Mouse (Mus musculus) hindbrain, embryonic 11.5 days (tissue): ENCODE results near the gene Ss18l1. TPM values are rescaled to one million over a fixed set of nuclear protein-coding genes. Genes with fewer than 3 reads are reported as not detected.

Source experiments
- ATAC-seq: fragments of 200-750 bp; cut with Nextera tagmentation; 2 replicates; pipeline ENCODE4 v1.8.0; 2017; ENCODE audit warnings: mild to moderate bottlenecking, moderate TSS enrichment, moderate library complexity; ENCODE audit not compliant: low FRiP score
- DNase-seq: peaks from one replicate; pipeline ENCODE4 v3.0.0-alpha.2; 2015; ENCODE audit warnings: low spot score
- H3K27ac ChIP-seq: fragments of 300-500 bp; sonication (generic); 2 replicates; pipeline ENCODE4 v1.5.1; 2014; ENCODE audit warnings: mild to moderate bottlenecking, low read depth, low read length
- H3K27me3 ChIP-seq: fragments of 300-500 bp; sonication (generic); 2 replicates; pipeline ENCODE4 v1.6.1; 2014; ENCODE audit warnings: mild to moderate bottlenecking, low read length, moderate library complexity, mixed read lengths; ENCODE audit not compliant: control insufficient read depth, insufficient read depth
- H3K36me3 ChIP-seq: fragments of 300-500 bp; sonication (generic); 2 replicates; pipeline ENCODE4 v1.6.1; 2014; ENCODE audit warnings: mild to moderate bottlenecking, low read length, moderate library complexity, mixed read lengths; ENCODE audit not compliant: control insufficient read depth, insufficient read depth
- H3K4me1 ChIP-seq: fragments of 300-500 bp; sonication (generic); replicated peaks from 2 replicates; pipeline ENCODE4 v1.6.1; 2014; ENCODE audit warnings: low read length, mixed read lengths; ENCODE audit not compliant: control insufficient read depth, insufficient read depth
- H3K4me2 ChIP-seq: fragments of 300-500 bp; sonication (generic); replicated peaks from 2 replicates; pipeline ENCODE4 v1.6.1; 2014; ENCODE audit warnings: mild to moderate bottlenecking, low read depth, low read length
- H3K4me3 ChIP-seq: fragments of 300-500 bp; sonication (generic); 2 replicates; pipeline ENCODE4 v1.5.1; 2014; ENCODE audit warnings: low read depth, low read length
- H3K9ac ChIP-seq: fragments of 300-500 bp; sonication (generic); 2 replicates; pipeline ENCODE4 v1.6.1; 2014; ENCODE audit warnings: low read depth, low read length
- H3K9me3 ChIP-seq: fragments of 300-500 bp; sonication (generic); 2 replicates; pipeline ENCODE4 v1.6.1; 2016; ENCODE audit warnings: low read length; ENCODE audit not compliant: control insufficient read depth
- WGBS: fragments of 180-500 bp; shearing (Covaris S2); extraction: QIAGEN DNeasy Blood & Tissue Kit; methylation state at CpG from one replicate; pipeline ENCODE4 v1.1.7; 2014; 5-methylcytosine and 5-hydroxymethylcytosine counted together
- polyA plus RNA-seq: library from polyadenylated mRNA; unstranded; fragments of >200 nt; fragmentation: Nextera tagmentation; extraction: Ambion mirVana; gene quantifications from 2 replicates; pipeline ENCODE4 v1.2.1, GENCODE M21; 2014

Ss18l1 gene
- polyA plus RNA-seq, 1 experiment from 2014 or later, result 18.5 TPM

- Histone ChIP-seq H3K27me3 (peaks cover 4% of the 10 kb centered on the region), H3K4me2 (peak overlapping the region; percentile 93), H3K9me3 (no peaks in the 10 kb centered on the region), H3K4me3 (peak overlapping the region; percentile 100), H3K9ac (peak overlapping the region; percentile 96), H3K36me3 (peaks cover 17% of the 10 kb centered on the region), H3K4me1 (peaks cover 24% of the 10 kb centered on the region), H3K27ac (peak overlapping the region; percentile 95)
- DNase-seq (no peak), ATAC-seq (no peak)
- 9% methylated on average over 6 of the region's 6 CpGs for WGBS
Measured at GRCm38 (mm10) chr2:180025861-180026200, 16.5 kb upstream of the Ss18l1 start.

DNA sequence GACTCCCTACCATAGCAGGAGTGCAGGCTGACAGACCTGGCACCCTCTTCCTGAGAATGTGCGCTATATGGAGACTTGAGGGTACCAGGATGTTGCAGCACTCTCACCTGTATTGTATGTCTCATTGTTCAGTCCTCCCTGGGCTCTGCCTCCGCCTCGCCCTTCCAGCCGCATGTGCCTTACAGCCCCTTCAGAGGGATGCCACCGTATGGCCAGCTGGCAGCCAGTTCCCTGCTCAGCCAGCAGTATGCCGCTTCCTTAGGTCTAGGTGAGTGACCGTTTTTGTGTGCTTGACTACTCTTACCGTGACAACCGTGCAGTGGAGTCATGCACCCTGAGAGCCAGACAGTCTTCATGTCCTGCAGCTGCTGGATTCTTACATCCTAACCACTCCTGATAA, 14.5 kb upstream of the Ss18l1 start:
- H3K9ac ChIP-seq, result no peak overlapping the region
- H3K4me3 ChIP-seq, result peak overlapping the region; percentile 100
- peaks cover 24% of the 10 kb centered on the region for H3K4me1 ChIP-seq
- DNase-seq (no peak), ATAC-seq (no peak)
- H3K36me3 ChIP-seq, result peaks cover 27% of the 10 kb centered on the region
- no peaks in the 10 kb centered on the region for H3K9me3 ChIP-seq
- peaks cover 4% of the 10 kb centered on the region for H3K27me3 ChIP-seq
- peak overlapping the region; percentile 93 for H3K4me2 ChIP-seq
- H3K27ac ChIP-seq, result no peak overlapping the region
- WGBS, result 86% methylated on average over 9 of the region's 9 CpGs

GRCm38 (mm10) chr2:180031270-180031669, 11.0 kb upstream of the Ss18l1 start:
- 91% methylated on average over 6 of the region's 6 CpGs for WGBS
- Histone ChIP-seq H3K27ac (no peak overlapping the region), H3K4me3 (no peak overlapping the region), H3K4me2 (no peak overlapping the region), H3K27me3 (no peaks in the 10 kb centered on the region), H3K4me1 (peaks cover 17% of the 10 kb centered on the region), H3K36me3 (peaks cover 48% of the 10 kb centered on the region), H3K9ac (no peak overlapping the region), H3K9me3 (no peaks in the 10 kb centered on the region)
- ATAC-seq (no peak), DNase-seq (no peak)

DNA sequence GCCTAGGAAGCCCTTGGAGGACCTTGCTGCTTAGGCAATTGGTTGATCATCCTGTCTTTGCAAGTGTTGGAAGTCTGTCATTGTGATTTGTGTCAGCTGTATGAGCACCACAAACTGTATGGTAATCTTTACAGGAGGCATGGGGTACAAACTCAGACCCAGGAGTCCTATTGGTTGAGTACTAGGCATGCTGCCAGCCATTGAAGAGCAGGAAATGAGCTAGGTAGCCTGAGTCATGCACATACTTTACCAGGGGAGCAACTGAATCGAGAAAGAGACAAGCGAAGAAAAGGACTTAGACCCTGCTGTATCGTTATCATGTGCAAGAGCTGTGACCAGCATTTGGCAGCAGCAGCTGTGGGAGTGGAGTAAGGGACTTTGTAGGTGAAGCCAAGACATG, 9.4 kb upstream of the Ss18l1 start:
- WGBS, result 95% methylated on average over 3 of the region's 3 CpGs
- Histone ChIP-seq H3K36me3 (peaks cover 52% of the 10 kb centered on the region), H3K4me2 (no peak overlapping the region), H3K4me3 (no peak overlapping the region), H3K27me3 (no peaks in the 10 kb centered on the region), H3K9ac (no peak overlapping the region), H3K9me3 (no peaks in the 10 kb centered on the region), H3K4me1 (peaks cover 4% of the 10 kb centered on the region), H3K27ac (no peak overlapping the region)
- ATAC-seq (no peak), DNase-seq (no peak)

GRCm38 (mm10) chr2:180033956-180034355, 8.4 kb upstream of the Ss18l1 start:
- 0 out of 2 replicates have a peak, but pooled peaks have one; percentile 10 for ATAC-seq

GRCm38 (mm10) chr2:180034753-180035152, 7.6 kb upstream of the Ss18l1 start:
- ATAC-seq (0 out of 2 replicates have a peak, but pooled peaks have one; percentile 13), DNase-seq (no peak)
- Histone ChIP-seq H3K36me3 (peaks cover 52% of the 10 kb centered on the region), H3K9me3 (no peaks in the 10 kb centered on the region), H3K4me3 (no peak overlapping the region), H3K4me2 (no peak overlapping the region), H3K27ac (no peak overlapping the region), H3K27me3 (no peaks in the 10 kb centered on the region), H3K4me1 (no peaks in the 10 kb centered on the region), H3K9ac (no peak overlapping the region)
- 74% methylated on average over 5 of the region's 5 CpGs for WGBS

More at GRCm38 (mm10) chr2:180033956-180034355, 8.4 kb upstream of the Ss18l1 start:
- Histone ChIP-seq H3K27me3 (no peaks in the 10 kb centered on the region), H3K4me2 (no peak overlapping the region), H3K9ac (no peak overlapping the region), H3K27ac (no peak overlapping the region), H3K4me1 (no peaks in the 10 kb centered on the region), H3K36me3 (peaks cover 57% of the 10 kb centered on the region), H3K4me3 (no peak overlapping the region), H3K9me3 (no peaks in the 10 kb centered on the region)
- WGBS, result 75% methylated on average over 3 of the region's 3 CpGs
- no peak for DNase-seq

- 67% methylated on average over 6 of the region's 6 CpGs for WGBS
- peak overlapping the region; percentile 0; the same call in 1 of the 2 replicates for H3K9ac ChIP-seq
- no peak overlapping the region for H3K27ac ChIP-seq
- H3K4me1 ChIP-seq, result peaks cover 16% of the 10 kb centered on the region
- no peaks in the 10 kb centered on the region for H3K27me3 ChIP-seq
- H3K4me3 ChIP-seq, result peak overlapping the region; percentile 96
- ATAC-seq, result no peak
- peak overlapping the region; percentile 77 for H3K4me2 ChIP-seq
- no peaks in the 10 kb centered on the region for H3K9me3 ChIP-seq
- no peak for DNase-seq
- H3K36me3 ChIP-seq, result peaks cover 23% of the 10 kb centered on the region
Measured at GRCm38 (mm10) chr2:180040406-180040805, 1.9 kb upstream of the Ss18l1 start.

DNA sequence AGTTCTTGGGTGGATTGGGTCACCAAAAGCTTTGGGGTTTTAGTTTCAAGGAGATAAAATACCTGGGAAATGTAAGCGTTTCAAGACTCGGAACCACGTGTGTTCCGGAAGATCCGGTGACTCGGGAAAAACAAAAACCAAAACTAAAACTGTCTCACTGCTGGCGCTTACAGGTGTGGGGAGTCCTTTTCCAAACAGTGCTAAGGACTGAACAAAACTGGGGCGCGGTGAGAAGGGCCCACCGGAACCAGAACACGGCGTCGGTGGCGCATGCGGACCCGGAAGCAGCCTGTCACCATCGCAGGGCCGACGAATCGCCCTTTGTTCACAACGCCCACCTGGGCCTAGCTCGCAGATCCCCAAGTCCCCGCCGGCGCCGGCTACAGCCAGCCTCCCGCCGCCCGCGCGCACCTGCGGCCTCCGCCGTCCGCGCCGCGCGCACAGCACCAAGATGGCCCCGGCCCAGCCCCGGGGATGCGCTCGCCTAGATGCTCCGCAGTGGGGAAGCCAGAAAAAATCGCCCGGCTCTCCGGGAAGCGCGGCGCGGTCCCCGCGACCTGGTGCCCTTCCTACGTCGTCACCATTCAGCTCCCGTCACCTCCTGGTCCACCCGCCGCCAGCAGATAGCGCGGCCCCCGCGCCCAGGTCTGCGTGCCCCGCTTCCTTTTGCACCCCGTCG, 593 bp upstream of the Ss18l1 start:
- peak overlapping the region; percentile 96 for H3K4me3 ChIP-seq
- H3K9ac ChIP-seq, result peak overlapping the region; percentile 96
- H3K27me3 ChIP-seq, result no peaks in the 10 kb centered on the region
- H3K36me3 ChIP-seq, result peaks cover 15% of the 10 kb centered on the region
- no peaks in the 10 kb centered on the region for H3K9me3 ChIP-seq
- ATAC-seq (peak; percentile 63), DNase-seq (peak; percentile 75)
- peaks cover 16% of the 10 kb centered on the region for H3K4me1 ChIP-seq
- H3K27ac ChIP-seq, result peak overlapping the region; percentile 96
- under 1% methylated on average over 44 of the region's 66 CpGs for WGBS
- H3K4me2 ChIP-seq, result peak overlapping the region; percentile 77

- Histone ChIP-seq H3K4me3 (peak overlapping the region; percentile 96), H3K4me1 (peaks cover 16% of the 10 kb centered on the region), H3K27ac (peak overlapping the region; percentile 96), H3K4me2 (peak overlapping the region; percentile 77), H3K36me3 (peaks cover 9% of the 10 kb centered on the region), H3K27me3 (no peaks in the 10 kb centered on the region), H3K9ac (peak overlapping the region; percentile 96), H3K9me3 (no peaks in the 10 kb centered on the region)
- DNase-seq (peak; percentile 83), ATAC-seq (peak; percentile 64)
- under 1% methylated on average over 51 of the region's 66 CpGs for WGBS
Measured at GRCm38 (mm10) chr2:180042858-180043515, 678 bp downstream of the Ss18l1 start.
